In genomic region chr13:48237516-48237915, GRCm38 (mm10) we compare ENCODE assay signal across 10 mouse cellular contexts. TPM values are rescaled to one million over a fixed set of nuclear protein-coding genes. Genes with fewer than 3 reads are reported as not detected.
A peak's percentile ranks its signal among the peaks of the same experiment; 100 is the strongest.
DNase-seq lines count a peak whose midpoint lies in the region; ATAC-seq and TF ChIP-seq lines count a peak whose summit lies in the region.
"Had no signal": no experiment of that assay in that cellular context is flagged by ENCODE, and none has a peak within 500 bp of the region (broad histone marks: within the 10 kb centered on the region; RNA-seq: fewer than 3 reads in every experiment).

No protein-coding gene starts in this region.

- no peak overlapping the region for H3K4me2 ChIP-seq in forebrain, embryonic 13.5 days
- H3K4me2 ChIP-seq in forebrain, embryonic 16.5 days (ENCODE audit: low read length): no peak overlapping the region
- H3K4me2 ChIP-seq in kidney, postnatal 0 days (ENCODE audit: low read length): no peak overlapping the region

- H3K4me1 ChIP-seq in forebrain, embryonic 13.5 days: peaks cover 18% of the 10 kb centered on the region; the same call in 1 of the 2 replicates
- H3K4me1 ChIP-seq in forebrain, embryonic 16.5 days (replicated peaks; ENCODE audit: control insufficient read depth, insufficient read depth, low read length): peaks cover 6% of the 10 kb centered on the region; the same call in 1 of the 2 replicates
- no peaks in the 10 kb centered on the region for H3K4me1 ChIP-seq in kidney, postnatal 0 days (replicated peaks; ENCODE audit: insufficient read depth, low read length)
- H3K4me1 ChIP-seq: megakaryocyte, embryonic 14.5 days had no signal

- peak overlapping the region; percentile 10; the same call in 1 of the 2 replicates for H3K27ac ChIP-seq in forebrain, embryonic 13.5 days
- H3K27ac ChIP-seq in forebrain, embryonic 16.5 days (ENCODE audit: low read length): no peak overlapping the region
- no peak overlapping the region for H3K27ac ChIP-seq in kidney, postnatal 0 days

- H3K36me3 ChIP-seq in forebrain, embryonic 13.5 days (ENCODE audit: poor library complexity, severe bottlenecking): no peaks in the 10 kb centered on the region
- no peaks in the 10 kb centered on the region for H3K36me3 ChIP-seq in forebrain, embryonic 16.5 days (ENCODE audit: control insufficient read depth, insufficient read depth)
- H3K36me3 ChIP-seq in kidney, postnatal 0 days (ENCODE audit: insufficient read depth, low read length): no peaks in the 10 kb centered on the region

- H3K4me3 ChIP-seq in forebrain, embryonic 13.5 days: no peak overlapping the region
- H3K4me3 ChIP-seq in forebrain, embryonic 16.5 days (replicated peaks; ENCODE audit: low read length): no peak overlapping the region
- H3K4me3 ChIP-seq in kidney, postnatal 0 days (replicated peaks; ENCODE audit: low read depth, low read length): no peak overlapping the region
- H3K4me3 ChIP-seq: megakaryocyte, embryonic 14.5 days had no signal

- no peaks in the 10 kb centered on the region for H3K9me3 ChIP-seq in forebrain, embryonic 13.5 days (replicated peaks)
- no peaks in the 10 kb centered on the region for H3K9me3 ChIP-seq in forebrain, embryonic 16.5 days (ENCODE audit: control insufficient read depth, low read length)
- no peaks in the 10 kb centered on the region for H3K9me3 ChIP-seq in kidney, postnatal 0 days (replicated peaks; ENCODE audit: low read length)
- H3K9me3 ChIP-seq: megakaryocyte, embryonic 14.5 days had no signal

- TF ChIP-seq CTCF in kidney, postnatal 0 days (IDR thresholded peaks at IDR 0.05; ENCODE audit: low read depth): peak; percentile 69

- peak; percentile 19 for DNase-seq in 416B (ENCODE audit: low read depth)
- peak; percentile 53 for DNase-seq in embryo, embryonic 10.5 days (ENCODE audit: low spot score)
- DNase-seq in kidney, postnatal 0 days (ENCODE audit: low spot score): peak; percentile 56
- DNase-seq in ovary, postnatal 36 days (ENCODE audit: low spot score): peak; percentile 10
- no peak for DNase-seq in T-cell, adult 2 months (ENCODE audit: low spot score)
- no peak for DNase-seq in spleen, adult 12 weeks (ENCODE audit: low spot score)

- H3K9ac ChIP-seq in forebrain, embryonic 13.5 days: no peak overlapping the region
- H3K9ac ChIP-seq in forebrain, embryonic 16.5 days (replicated peaks; ENCODE audit: low read depth, low read length): no peak overlapping the region
- no peak overlapping the region for H3K9ac ChIP-seq in kidney, postnatal 0 days (ENCODE audit: low read depth, low read length)

- WGBS in forebrain, embryonic 13.5 days: 20% methylated on average over 4 of the region's 4 CpGs
- WGBS in forebrain, embryonic 16.5 days: 20% methylated on average over 4 of the region's 4 CpGs
- WGBS in kidney, postnatal 0 days: 12% methylated on average over 4 of the region's 4 CpGs

- no peaks in the 10 kb centered on the region for H3K27me3 ChIP-seq in forebrain, embryonic 13.5 days
- H3K27me3 ChIP-seq in forebrain, embryonic 16.5 days (replicated peaks; ENCODE audit: control insufficient read depth, insufficient read depth, low read length): no peaks in the 10 kb centered on the region
- no peaks in the 10 kb centered on the region for H3K27me3 ChIP-seq in kidney, postnatal 0 days (ENCODE audit: insufficient read depth, low read length)
- H3K27me3 ChIP-seq: CH12.LX; megakaryocyte, embryonic 14.5 days had no signal

- ATAC-seq in forebrain, embryonic 13.5 days: no peak
- ATAC-seq in forebrain, embryonic 16.5 days: no peak
- ATAC-seq in kidney, postnatal 0 days (replicated peaks; ENCODE audit: low FRiP score, low read depth): no peak

RNA-seq across cellular contexts. Expression of gene Id4, which starts 23.5 kb away (rescaled TPM):
- 83.4 and 133 TPM in 2 replicates for polyA plus RNA-seq in forebrain, embryonic 13.5 days (2015; fragmentation: Nextera tagmentation; extraction: Ambion mirVana)
- polyA plus RNA-seq in forebrain, embryonic 16.5 days (2015; fragmentation: Nextera tagmentation; extraction: Ambion mirVana): 72.7 and 77.9 TPM in 2 replicates
- polyA plus RNA-seq in kidney, postnatal 0 days (2015; fragmentation: Nextera tagmentation; extraction: Ambion mirVana): 22.2 and 23.9 TPM in 2 replicates

Comparison
In these comparisons a context has a peak if more than half of its experiments do, and no peak if none do; other contexts are left out.
1. DNase-seq: peak in 416B (single experiment), embryo, embryonic 10.5 days (single experiment), kidney, postnatal 0 days (single experiment) and ovary, postnatal 36 days (single experiment); none in T-cell, adult 2 months (single experiment) and spleen, adult 12 weeks (single experiment).